Mouse (Mus musculus): ENCODE data around the gene Tmem161a. TPM values are rescaled to one million over a fixed set of nuclear protein-coding genes. Genes with fewer than 3 reads are reported as not detected.

Tmem161a gene
- polyA plus RNA-seq, 1 experiment from 2014 or later: 68.8 TPM

DNA sequence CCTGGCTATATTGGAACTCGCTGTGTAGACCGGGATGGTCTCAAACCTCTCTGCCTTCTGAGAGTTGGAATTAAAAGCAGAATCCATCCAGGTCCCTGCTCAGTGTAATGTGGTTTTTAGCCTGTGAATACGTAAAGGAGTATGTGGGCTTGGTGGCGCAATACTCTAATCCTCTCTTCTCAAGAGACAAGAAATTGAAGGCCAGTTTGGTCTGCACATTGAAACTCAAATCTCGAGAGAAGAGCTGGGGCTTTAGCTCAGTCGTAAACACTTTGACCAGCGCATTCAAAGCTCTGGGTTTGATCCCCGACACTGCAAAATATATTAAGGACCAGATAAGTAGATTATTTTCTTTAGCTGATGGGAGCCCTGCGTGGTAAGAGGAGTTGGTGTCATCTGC lies 32.2 kb upstream of the Tmem161a start:
- H3K36me3 ChIP-seq (replicated peaks): peaks cover 57% of the 10 kb centered on the region

DNA sequence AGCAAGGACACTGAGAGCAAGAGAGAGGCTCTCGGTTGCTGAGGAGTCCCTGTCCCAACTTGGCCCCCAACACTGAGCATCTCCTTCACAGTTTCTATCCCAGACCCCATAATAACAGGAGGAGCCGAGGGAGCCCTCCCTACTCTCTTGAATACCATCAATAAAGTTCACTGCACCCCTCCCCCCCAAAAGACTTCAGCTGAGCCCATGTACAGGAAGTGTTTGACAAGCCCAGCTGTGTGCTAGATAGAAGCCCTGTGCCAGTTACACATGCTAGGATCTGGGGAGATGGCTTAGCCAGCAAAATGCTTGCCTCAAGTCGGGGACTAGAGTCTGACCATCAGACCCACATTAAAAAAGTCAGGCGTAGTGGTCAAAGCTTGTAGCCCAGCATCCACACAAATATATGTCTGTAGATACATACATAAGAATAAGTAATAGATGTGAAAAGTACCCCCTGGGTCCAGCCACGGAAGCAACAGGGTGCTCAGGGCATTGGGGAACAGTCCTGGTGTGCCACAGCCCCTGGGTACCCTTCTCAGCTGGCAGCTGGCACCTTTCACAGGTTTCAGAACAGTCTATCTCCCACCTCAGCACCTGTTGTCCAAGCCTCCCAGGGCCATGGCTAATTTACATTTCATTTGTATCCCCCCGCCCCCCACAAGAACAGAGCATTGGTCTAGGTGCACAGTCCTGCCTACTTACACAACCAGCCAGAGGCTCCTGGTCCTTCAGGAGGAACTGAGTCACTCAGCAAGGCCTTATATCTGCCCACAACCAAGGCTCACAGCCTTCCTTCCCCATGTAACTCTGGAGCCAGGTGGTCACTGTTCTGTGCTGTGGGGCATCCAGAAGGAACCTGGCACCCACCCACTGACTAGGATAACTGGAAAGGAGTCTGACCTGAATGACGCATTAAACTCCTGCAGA lies 24.2 kb upstream of the Tmem161a start:
- WGBS: 88% methylated on average over 7 of the region's 7 CpGs
- Histone ChIP-seq H3K9me3 (no peaks in the 10 kb centered on the region), H3K36me3 (replicated peaks) (peaks cover 45% of the 10 kb centered on the region), H3K4me1 (peaks cover 15% of the 10 kb centered on the region), H3K27me3 (ENCODE audit: poor library complexity, severe bottlenecking) (peaks cover 24% of the 10 kb centered on the region), H3K27ac (no peak overlapping the region), H3K4me3 (no peak overlapping the region)
- no peak for DNase-seq (ENCODE audit: extremely low spot score, low spot score)

More for the DNA sequence above, 32.2 kb upstream of the Tmem161a start:
- Histone ChIP-seq H3K4me1 (peaks cover 23% of the 10 kb centered on the region), H3K27me3 (ENCODE audit: poor library complexity, severe bottlenecking) (no peaks in the 10 kb centered on the region), H3K27ac (peak overlapping the region; percentile 87), H3K9me3 (no peaks in the 10 kb centered on the region), H3K4me3 (peak overlapping the region; percentile 77)
- no peak for DNase-seq (ENCODE audit: extremely low spot score, low spot score)
- 17% methylated on average over 9 of the region's 9 CpGs for WGBS

DNA sequence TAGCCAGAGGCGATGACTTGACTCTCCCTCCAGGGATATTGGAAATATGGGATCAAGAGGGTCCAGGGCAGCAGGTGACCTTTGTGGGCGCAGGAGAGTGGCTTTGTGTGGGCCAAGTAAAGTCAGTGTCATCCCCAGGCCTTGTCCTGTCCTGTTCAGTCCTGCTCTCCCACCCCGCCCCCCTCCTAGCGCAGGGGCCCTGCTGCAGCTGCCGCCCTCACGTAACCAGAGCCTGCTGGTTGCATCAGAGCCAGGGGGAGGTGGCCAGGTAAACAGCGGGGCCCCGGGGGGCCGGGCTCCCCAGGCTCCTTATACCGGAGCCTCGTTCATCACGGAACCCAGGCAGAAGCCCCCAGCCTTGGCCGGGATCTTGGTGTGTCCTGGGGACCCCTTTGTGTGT lies 22.0 kb upstream of the Tmem161a start:
- Histone ChIP-seq H3K9me3 (no peaks in the 10 kb centered on the region), H3K27me3 (ENCODE audit: poor library complexity, severe bottlenecking) (peaks cover 39% of the 10 kb centered on the region), H3K27ac (0 out of 2 replicates have a peak overlapping the region, but pooled peaks have one; percentile 2), H3K4me3 (no peak overlapping the region), H3K4me1 (peaks cover 18% of the 10 kb centered on the region), H3K36me3 (replicated peaks) (peaks cover 23% of the 10 kb centered on the region)
- WGBS: 21% methylated on average over 13 of the region's 13 CpGs
- no peak for DNase-seq (ENCODE audit: extremely low spot score, low spot score)

GRCm38 (mm10) chr8:70152537-70153257 lies 19.5 kb upstream of the Tmem161a start:
- DNase-seq (ENCODE audit: extremely low spot score, low spot score): peak; percentile 75
- Histone ChIP-seq H3K36me3 (replicated peaks) (no peaks in the 10 kb centered on the region), H3K4me3 (peak overlapping the region; percentile 42), H3K27me3 (ENCODE audit: poor library complexity, severe bottlenecking) (peaks cover 50% of the 10 kb centered on the region), H3K27ac (no peak overlapping the region), H3K4me1 (peaks cover 20% of the 10 kb centered on the region), H3K9me3 (no peaks in the 10 kb centered on the region)
- WGBS: 11% methylated on average over 18 of the region's 22 CpGs

DNA sequence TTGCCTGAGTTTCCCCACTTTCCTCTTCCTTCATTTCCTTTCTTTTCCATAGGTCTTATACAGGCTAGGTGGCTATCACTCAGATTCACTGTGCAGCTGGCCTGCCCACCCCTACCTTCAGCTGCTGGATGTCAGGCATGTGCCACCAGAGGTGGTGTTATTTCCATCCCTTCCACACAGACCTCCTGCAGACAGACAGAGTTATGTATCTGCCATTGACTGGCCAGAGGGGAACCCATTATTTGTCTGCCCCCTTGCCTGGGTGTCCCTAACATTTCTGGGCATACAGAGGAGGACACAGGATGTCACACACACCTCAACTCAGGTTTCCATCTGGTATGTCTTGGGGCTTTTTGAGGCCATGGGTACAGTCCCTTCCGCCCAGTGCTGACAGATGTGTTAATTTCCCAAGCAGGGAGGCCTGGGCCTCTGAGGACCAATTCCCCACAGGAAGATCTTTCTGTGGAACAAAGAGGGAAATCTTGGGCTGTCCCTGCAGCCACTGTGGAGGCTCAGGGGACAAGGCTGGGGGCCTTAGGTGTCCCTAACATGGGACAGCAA lies 14.8 kb upstream of the Tmem161a start:
- Histone ChIP-seq H3K4me1 (peaks cover 36% of the 10 kb centered on the region), H3K27ac (no peak overlapping the region), H3K4me3 (no peak overlapping the region), H3K36me3 (replicated peaks) (no peaks in the 10 kb centered on the region), H3K9me3 (no peaks in the 10 kb centered on the region), H3K27me3 (ENCODE audit: poor library complexity, severe bottlenecking) (peaks cover 47% of the 10 kb centered on the region)
- no peak for DNase-seq (ENCODE audit: extremely low spot score, low spot score)
- WGBS: 100% methylated on average over 1 of the region's 1 CpGs

DNA sequence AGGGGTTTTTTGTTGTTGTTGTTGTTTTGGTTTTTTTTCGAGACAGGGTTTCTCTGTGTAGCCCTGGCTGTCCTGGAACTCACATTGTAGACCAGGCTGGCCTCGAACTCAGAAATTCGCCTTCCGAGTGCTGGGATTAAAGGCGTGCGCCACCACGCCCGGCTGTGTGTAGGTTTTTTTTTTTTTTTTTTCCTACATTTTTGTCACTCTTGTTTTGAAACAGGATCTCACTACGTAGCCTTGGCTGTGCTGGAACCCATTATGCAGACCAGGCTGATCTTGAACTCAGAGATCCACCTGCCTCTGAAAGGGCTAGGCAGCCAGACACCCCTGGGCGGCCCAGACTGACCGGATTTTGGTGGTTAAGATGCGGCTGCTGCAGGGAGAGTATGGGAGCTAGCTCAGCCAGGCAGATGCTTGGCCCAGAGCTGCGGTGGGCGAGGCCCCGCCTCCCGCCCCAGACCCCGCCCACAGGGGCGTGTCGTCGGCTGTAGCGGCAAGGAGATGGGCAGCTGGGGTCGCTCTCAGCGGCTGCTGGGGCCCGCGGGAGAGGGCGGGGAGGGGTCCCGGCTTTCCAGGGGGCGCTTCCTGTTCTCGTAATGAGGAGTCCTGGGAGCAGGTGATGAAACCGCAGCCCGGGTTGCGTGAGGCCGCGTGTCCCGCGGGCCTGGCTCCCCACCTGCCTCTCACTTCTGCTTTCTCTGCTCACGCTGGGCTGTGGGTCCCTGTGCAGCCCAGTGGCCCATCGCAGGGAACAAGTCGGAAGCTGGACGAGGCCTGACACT lies 13.9 kb upstream of the Tmem161a start:
- DNase-seq (ENCODE audit: extremely low spot score, low spot score): peak; percentile 86
- peak overlapping the region; percentile 65 for H3K4me3 ChIP-seq
- H3K4me1 ChIP-seq: peaks cover 27% of the 10 kb centered on the region
- no peaks in the 10 kb centered on the region for H3K36me3 ChIP-seq (replicated peaks)
- H3K27ac ChIP-seq: peak overlapping the region; percentile 84
- peaks cover 41% of the 10 kb centered on the region for H3K27me3 ChIP-seq (ENCODE audit: poor library complexity, severe bottlenecking)
- WGBS: 13% methylated on average over 39 of the region's 40 CpGs
- H3K9me3 ChIP-seq: no peaks in the 10 kb centered on the region

GRCm38 (mm10) chr8:70159211-70159610 lies 12.9 kb upstream of the Tmem161a start:
- no peaks in the 10 kb centered on the region for H3K9me3 ChIP-seq
- no peak overlapping the region for H3K27ac ChIP-seq
- peak overlapping the region; percentile 65; the same call in 1 of the 2 replicates for H3K4me3 ChIP-seq
- H3K4me1 ChIP-seq: peaks cover 27% of the 10 kb centered on the region
- peaks cover 44% of the 10 kb centered on the region for H3K27me3 ChIP-seq (ENCODE audit: poor library complexity, severe bottlenecking)
- DNase-seq (ENCODE audit: extremely low spot score, low spot score): no peak
- WGBS: 90% methylated on average over 4 of the region's 4 CpGs
- H3K36me3 ChIP-seq (replicated peaks): no peaks in the 10 kb centered on the region

GRCm38 (mm10) chr8:70160015-70160414 lies 12.1 kb upstream of the Tmem161a start:
- no peak overlapping the region for H3K4me3 ChIP-seq
- H3K4me1 ChIP-seq: peaks cover 27% of the 10 kb centered on the region
- H3K27ac ChIP-seq: no peak overlapping the region
- H3K36me3 ChIP-seq (replicated peaks): no peaks in the 10 kb centered on the region
- peaks cover 46% of the 10 kb centered on the region for H3K27me3 ChIP-seq (ENCODE audit: poor library complexity, severe bottlenecking)
- DNase-seq (ENCODE audit: extremely low spot score, low spot score): no peak
- WGBS: 66% methylated on average over 13 of the region's 13 CpGs
- no peaks in the 10 kb centered on the region for H3K9me3 ChIP-seq

GRCm38 (mm10) chr8:70163316-70163715 lies 8.8 kb upstream of the Tmem161a start:
- Histone ChIP-seq H3K4me3 (no peak overlapping the region), H3K36me3 (replicated peaks) (no peaks in the 10 kb centered on the region), H3K4me1 (peaks cover 35% of the 10 kb centered on the region), H3K9me3 (no peaks in the 10 kb centered on the region), H3K27me3 (ENCODE audit: poor library complexity, severe bottlenecking) (peaks cover 59% of the 10 kb centered on the region), H3K27ac (no peak overlapping the region)
- no peak for DNase-seq (ENCODE audit: extremely low spot score, low spot score)
- WGBS: 85% methylated on average over 3 of the region's 3 CpGs

- WGBS: 3% methylated on average over 21 of the region's 21 CpGs
- no peaks in the 10 kb centered on the region for H3K9me3 ChIP-seq
- DNase-seq (ENCODE audit: extremely low spot score, low spot score): peak; percentile 89
- peaks cover 43% of the 10 kb centered on the region for H3K27me3 ChIP-seq (ENCODE audit: poor library complexity, severe bottlenecking)
- H3K4me3 ChIP-seq: peak overlapping the region; percentile 46
- no peaks in the 10 kb centered on the region for H3K36me3 ChIP-seq (replicated peaks)
- peaks cover 20% of the 10 kb centered on the region for H3K4me1 ChIP-seq
- peak overlapping the region; percentile 42 for H3K27ac ChIP-seq
These were observed 5.5 kb upstream of the Tmem161a start for GRCm38 (mm10) chr8:70166504-70167110.

DNA sequence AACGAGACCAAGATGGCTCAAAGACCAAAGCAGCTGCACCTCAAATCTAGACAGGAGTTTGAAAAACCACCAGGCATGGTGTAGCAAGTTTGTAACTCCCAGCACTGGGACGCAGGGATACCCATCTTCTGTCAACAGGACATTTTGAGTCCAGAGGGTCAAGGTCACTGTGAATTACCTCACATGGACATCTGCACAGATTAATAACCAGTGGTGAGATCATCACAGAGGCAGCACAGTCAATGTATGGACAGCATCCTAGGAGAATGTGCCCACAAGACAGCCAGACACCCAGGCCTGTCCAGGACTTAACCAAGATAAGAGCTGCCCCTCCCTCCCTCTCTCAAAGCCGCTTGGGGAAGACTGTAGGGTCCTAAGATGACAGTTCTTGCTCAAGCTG lies 2.0 kb upstream of the Tmem161a start:
- H3K36me3 ChIP-seq (replicated peaks): peaks cover 11% of the 10 kb centered on the region
- peaks cover 45% of the 10 kb centered on the region for H3K4me1 ChIP-seq
- H3K27ac ChIP-seq: no peak overlapping the region
- H3K4me3 ChIP-seq: no peak overlapping the region
- H3K27me3 ChIP-seq (ENCODE audit: poor library complexity, severe bottlenecking): peaks cover 24% of the 10 kb centered on the region
- H3K9me3 ChIP-seq: no peaks in the 10 kb centered on the region
- WGBS: 89% methylated on average over 3 of the region's 3 CpGs
- DNase-seq (ENCODE audit: extremely low spot score, low spot score): no peak

DNA sequence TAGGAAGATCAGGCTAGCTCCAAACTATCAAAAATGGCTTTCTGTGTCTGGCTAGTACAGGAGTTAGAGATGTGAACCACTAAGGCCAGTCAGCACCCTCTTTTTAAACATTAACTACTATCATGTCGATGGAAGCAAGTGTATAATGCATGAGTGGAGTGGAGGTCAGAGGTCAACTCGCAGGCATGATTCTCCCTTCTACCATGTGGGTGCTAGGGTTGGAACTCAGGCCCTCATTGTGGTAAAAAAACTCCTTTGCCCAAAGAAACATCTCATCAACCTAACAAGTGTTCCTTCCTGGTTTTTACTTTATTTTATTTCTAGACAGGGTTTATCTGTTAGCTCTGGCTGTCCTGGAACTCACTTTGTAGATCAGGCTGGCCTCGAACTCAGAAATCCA lies 1.4 kb upstream of the Tmem161a start:
- 85% methylated on average over 3 of the region's 3 CpGs for WGBS
- Histone ChIP-seq H3K4me1 (peaks cover 44% of the 10 kb centered on the region), H3K27ac (no peak overlapping the region), H3K9me3 (no peaks in the 10 kb centered on the region), H3K4me3 (no peak overlapping the region), H3K36me3 (replicated peaks) (peaks cover 13% of the 10 kb centered on the region), H3K27me3 (ENCODE audit: poor library complexity, severe bottlenecking) (peaks cover 18% of the 10 kb centered on the region)
- no peak for DNase-seq (ENCODE audit: extremely low spot score, low spot score)
